Comparison of ENCODE assay signal across 17 mouse cellular contexts in the genomic region with DNA sequence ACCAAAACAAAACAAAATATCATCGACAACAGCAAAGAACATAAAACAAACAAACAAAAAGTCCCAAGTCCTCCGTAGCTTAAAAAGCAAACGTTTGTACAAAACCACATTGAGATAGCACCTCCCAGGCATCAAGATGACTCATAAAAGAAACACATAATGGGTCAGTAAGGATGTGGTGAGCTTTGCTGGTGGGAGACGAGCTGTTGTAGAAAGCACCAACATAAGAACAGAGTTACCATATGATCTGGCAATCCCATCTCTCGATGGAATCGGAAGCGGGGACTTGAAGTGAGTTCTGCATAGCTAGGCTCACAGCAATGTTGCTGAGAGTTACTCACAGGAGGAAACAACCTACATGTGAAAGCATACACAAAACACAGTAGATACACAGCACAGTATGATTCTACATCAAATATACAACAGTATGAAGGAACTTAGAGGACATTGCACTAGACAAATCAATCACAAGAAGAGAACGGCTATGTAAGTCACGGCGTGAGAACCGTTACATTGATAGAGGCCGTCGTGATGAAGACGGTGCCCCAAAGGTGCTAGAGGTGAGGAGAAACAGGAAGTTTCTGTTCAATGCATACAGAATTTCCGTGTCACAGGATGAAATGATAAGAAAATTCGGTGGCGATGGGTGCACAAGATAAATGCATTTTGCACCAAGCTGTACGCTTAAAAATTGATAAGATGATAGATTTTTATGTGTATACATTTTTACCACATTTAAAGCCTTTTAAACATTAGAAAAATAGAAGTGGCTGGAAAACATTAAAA. TPM values are rescaled to one million over a fixed set of nuclear protein-coding genes. Genes with fewer than 3 reads are reported as not detected.
DNase-seq lines count a peak whose midpoint lies in the region; ATAC-seq and TF ChIP-seq lines count a peak whose summit lies in the region.
"Had no signal": no experiment of that assay in that cellular context is flagged by ENCODE, and none has a peak within 500 bp of the region (broad histone marks: within the 10 kb centered on the region; RNA-seq: fewer than 3 reads in every experiment).

No protein-coding gene starts in this region.

- H3K4me1 ChIP-seq in thymus, adult 2 months (replicated peaks; ENCODE audit: control insufficient read depth, insufficient read depth, low read length), result no peaks in the 10 kb centered on the region
- peaks cover 31% of the 10 kb centered on the region for H3K4me1 ChIP-seq in megakaryocyte, embryonic 14.5 days
- 0 out of 2 replicates have a peak, but pooled peaks cover 4% of the 10 kb centered on the region for H3K4me1 ChIP-seq in forebrain, embryonic 15.5 days
- H3K4me1 ChIP-seq: embryonic facial prominence, embryonic 13.5 days; heart, embryonic 12.5 days; liver, embryonic 13.5 days had no signal

- peak; percentile 52 for ATAC-seq in Patski
- no peak for ATAC-seq in forebrain, embryonic 15.5 days (replicated peaks)

- 15% methylated on average over 18 of the region's 18 CpGs for WGBS in thymus, adult 2 months
- WGBS in forebrain, embryonic 15.5 days, result 74% methylated on average over 18 of the region's 18 CpGs

- H3K9ac ChIP-seq in forebrain, embryonic 15.5 days (replicated peaks), result no peak overlapping the region
- H3K9ac ChIP-seq: embryonic facial prominence, embryonic 13.5 days; forebrain, embryonic 12.5 days; heart, embryonic 12.5 days; liver, embryonic 13.5 days had no signal

- CTCF ChIA-PET in Patski (lab: Charles Lee), result interaction anchor here (1.1 to 4.6 kb wide), 6 partner anchors 55 to 542 kb away, joined by 3 to 28 read pairs (median 6); no protein-coding TSS in a partner anchor

- no peak for TF ChIP-seq CTCF in thymus, adult 2 months (IDR thresholded peaks at IDR 0.05; ENCODE audit: borderline replicate concordance, control insufficient read depth, extremely low read depth, insufficient read depth, low read length, poor library complexity)
- TF ChIP-seq CTCF in Patski (IDR thresholded peaks at IDR 0.05), result no peak

- H3K9me3 ChIP-seq in megakaryocyte, embryonic 14.5 days, result no peaks in the 10 kb centered on the region
- H3K9me3 ChIP-seq in forebrain, embryonic 15.5 days, result no peaks in the 10 kb centered on the region
- H3K9me3 ChIP-seq: embryonic facial prominence, embryonic 13.5 days; forebrain, embryonic 12.5 days; heart, embryonic 12.5 days; hindbrain, embryonic 13.5 days; liver, embryonic 13.5 days had no signal

- no peak overlapping the region for H3K4me3 ChIP-seq in thymus, adult 2 months (ENCODE audit: control insufficient read depth, insufficient read depth, low read length)
- peak overlapping the region; percentile 81 for H3K4me3 ChIP-seq in megakaryocyte, embryonic 14.5 days (replicated peaks)
- no peak overlapping the region for H3K4me3 ChIP-seq in forebrain, embryonic 15.5 days
- H3K4me3 ChIP-seq: embryonic facial prominence, embryonic 13.5 days; forebrain, embryonic 12.5 days; gastrocnemius, adult 2 months; heart, embryonic 12.5 days; hindbrain, embryonic 13.5 days; liver, embryonic 13.5 days had no signal

- in situ Hi-C loops in Patski (cut with MboI; ENCODE audit: low pct_unique_long_range_greater_than_20kb), result loop anchor here (5.0 kb wide), 2 partner anchors 65 to 550 kb away; no protein-coding TSS in a partner anchor

- peak; percentile 14 for DNase-seq in thymus, adult 2 months
- no peak for DNase-seq in thymus, postnatal 10 days (ENCODE audit: low spot score in 2 of 2)
- no peak for DNase-seq in Patski (ENCODE audit: low read depth, low spot score)
- no peak for DNase-seq in gastrocnemius, postnatal 10 days
- DNase-seq in spleen, postnatal 4 days (ENCODE audit: low spot score in 2 of 2), result no peak
- no peak for DNase-seq in embryo, embryonic 10 days (ENCODE audit: low spot score)
- DNase-seq: cerebellum, adult 8-10 months; gastrocnemius, adult 2 months; kidney, adult 2 months; liver, embryonic 13.5 days; right cerebral cortex, postnatal 14 days had no signal

- H3K36me3 ChIP-seq in thymus, adult 2 months (ENCODE audit: control insufficient read depth, insufficient read depth, low read length), result no peaks in the 10 kb centered on the region
- no peaks in the 10 kb centered on the region for H3K36me3 ChIP-seq in megakaryocyte, embryonic 14.5 days (replicated peaks; ENCODE audit: low read length)
- no peaks in the 10 kb centered on the region for H3K36me3 ChIP-seq in forebrain, embryonic 15.5 days
- H3K36me3 ChIP-seq: embryonic facial prominence, embryonic 13.5 days; forebrain, embryonic 12.5 days; heart, embryonic 12.5 days; hindbrain, embryonic 13.5 days; liver, embryonic 13.5 days had no signal

- H3K27ac ChIP-seq in thymus, adult 2 months (ENCODE audit: control insufficient read depth, insufficient read depth, low read length), result no peak overlapping the region
- H3K27ac ChIP-seq in forebrain, embryonic 15.5 days (replicated peaks), result no peak overlapping the region
- H3K27ac ChIP-seq: embryonic facial prominence, embryonic 13.5 days; forebrain, embryonic 12.5 days; gastrocnemius, adult 2 months; hindbrain, embryonic 13.5 days; liver, embryonic 13.5 days had no signal

- POLR2A ChIA-PET in Patski (lab: Charles Lee), result no interaction called here

- H3K27me3 ChIP-seq in thymus, adult 2 months (ENCODE audit: control insufficient read depth, insufficient read depth, low read length), result no peaks in the 10 kb centered on the region
- H3K27me3 ChIP-seq in Patski, result no peaks in the 10 kb centered on the region
- no peaks in the 10 kb centered on the region for H3K27me3 ChIP-seq in megakaryocyte, embryonic 14.5 days (replicated peaks)
- peaks cover 10% of the 10 kb centered on the region; the same call in 1 of the 2 replicates for H3K27me3 ChIP-seq in forebrain, embryonic 15.5 days
- H3K27me3 ChIP-seq: forebrain, embryonic 12.5 days; heart, embryonic 12.5 days; hindbrain, embryonic 13.5 days; liver, embryonic 13.5 days had no signal

- TF ChIP-seq POLR2A in thymus, adult 2 months (IDR thresholded peaks at IDR 0.05; ENCODE audit: control insufficient read depth, extremely low read depth, insufficient read depth, low read length, poor library complexity), result no peak

- no peak overlapping the region for H3K4me2 ChIP-seq in forebrain, embryonic 15.5 days (replicated peaks)
- H3K4me2 ChIP-seq: embryonic facial prominence, embryonic 13.5 days; forebrain, embryonic 12.5 days; heart, embryonic 12.5 days; hindbrain, embryonic 13.5 days; liver, embryonic 13.5 days had no signal

RNA-seq across cellular contexts. Expression of gene Scrg1, which starts 27.9 kb away (rescaled TPM):
- 0.16 TPM in 1 of 2 replicates, not detected in the other for polyA plus RNA-seq in thymus, adult 2 months (2012; rRNA removed)
- polyA plus RNA-seq in Patski (2021), result not detected
- not detected in 2 replicates for polyA plus RNA-seq in megakaryocyte, embryonic 14.5 days (2012; ENCODE audit: insufficient read depth, low replicate concordance)
- 14.2 and 14.8 TPM in 2 replicates for polyA plus RNA-seq in forebrain, embryonic 15.5 days (2015; fragmentation: Nextera tagmentation; extraction: Ambion mirVana)
- not detected for total RNA-seq in gastrocnemius, postnatal 10 days (2021)
- total RNA-seq: gastrocnemius, adult 2 months had no signal

RNA-seq across cellular contexts. Expression of gene Sap30, which starts 59.9 kb away (rescaled TPM):
- polyA plus RNA-seq in thymus, adult 2 months (2012; rRNA removed), result 19.4 and 27.6 TPM in 2 replicates
- polyA plus RNA-seq in Patski (2021), result 32.3 TPM
- 20.8 and 44.3 TPM in 2 replicates for polyA plus RNA-seq in megakaryocyte, embryonic 14.5 days (2012; ENCODE audit: insufficient read depth, low replicate concordance)
- polyA plus RNA-seq in forebrain, embryonic 15.5 days (2015; fragmentation: Nextera tagmentation; extraction: Ambion mirVana), result 78.6 and 81.8 TPM in 2 replicates
- total RNA-seq in gastrocnemius, postnatal 10 days (2021), result 10 to 100 TPM; 33.6 to 35.9 TPM

Comparison
In these comparisons a context has a peak if more than half of its experiments do, and no peak if none do; other contexts are left out.
1. RNA of gene Scrg1, which starts 27.9 kb away (polyA plus RNA-seq): 14.2 to 14.8 TPM in forebrain, embryonic 15.5 days; 0.16 TPM in thymus, adult 2 months, not detected in Patski (single experiment) and not detected in megakaryocyte, embryonic 14.5 days; every median in the first group is over 10 times any median in the second.